Mouse (Mus musculus) testis, adult 2 months (tissue): Measurements from ENCODE around the gene Tpi1. TPM values are rescaled to one million over a fixed set of nuclear protein-coding genes. Genes with fewer than 3 reads are reported as not detected.

Experiments
- H3K27ac ChIP-seq: fragments of 200-500 bp; 2 replicates; pipeline ENCODE4 v1.5.1; 2012; ENCODE audit warnings: low read depth, low read length; ENCODE audit not compliant: control insufficient read depth, insufficient read depth
- H3K27me3 ChIP-seq: fragments of 200-500 bp; 2 replicates; pipeline ENCODE4 v1.6.1; 2012; ENCODE audit warnings: mild to moderate bottlenecking, low read length, moderate library complexity; ENCODE audit not compliant: control insufficient read depth, insufficient read depth
- H3K36me3 ChIP-seq: fragments of 200-500 bp; 2 replicates; pipeline ENCODE4 v1.6.1; 2012; ENCODE audit warnings: mild to moderate bottlenecking, low read length; ENCODE audit not compliant: control insufficient read depth, insufficient read depth
- H3K4me1 ChIP-seq: fragments of 200-500 bp; 2 replicates; pipeline ENCODE4 v1.6.1; 2012; ENCODE audit warnings: low read length; ENCODE audit not compliant: control insufficient read depth, insufficient read depth
- H3K4me3 ChIP-seq: fragments of 200-500 bp; 2 replicates; pipeline ENCODE4 v1.5.1; 2012; ENCODE audit warnings: low read depth, mild to moderate bottlenecking, low read length, moderate library complexity, mixed read lengths; ENCODE audit not compliant: control insufficient read depth
- CTCF ChIP-seq: fragments of 200-500 bp; IDR thresholded peaks from 2 replicates; pipeline ENCODE4 v1.5.1; 2012; ENCODE audit warnings: low read depth, mild to moderate bottlenecking, inconsistent platforms, low read length, moderate library complexity; ENCODE audit not compliant: control insufficient read depth, insufficient read depth, insufficient replicate concordance
- POLR2A ChIP-seq: fragments of 200-500 bp; IDR thresholded peaks from 2 replicates; pipeline ENCODE4 v1.6.1; 2012; ENCODE audit warnings: low read depth, mild to moderate bottlenecking, inconsistent platforms, low read length, moderate library complexity; ENCODE audit not compliant: control insufficient read depth
- polyA plus RNA-seq: library from polyadenylated mRNA; depleted of rRNA; stranded (reverse); fragments of >200 nt; gene quantifications from 2 replicates; pipeline ENCODE4 v1.2.3, GENCODE M21; 2012; rRNA removed

The Tpi1 gene
- polyA plus RNA-seq, 1 experiment = 473 TPM

GRCm38 (mm10) chr6:124768704-124769044, 45.4 kb downstream of the Tpi1 start:
- no peak for TF ChIP-seq POLR2A
- Histone ChIP-seq H3K27ac (no peak overlapping the region), H3K4me1 (peaks cover 20% of the 10 kb centered on the region), H3K27me3 (no peaks in the 10 kb centered on the region), H3K36me3 (no peaks in the 10 kb centered on the region; the same call in none of the 2 replicates), H3K4me3 (peak overlapping the region; percentile 10; the same call in 1 of the 2 replicates)

DNA sequence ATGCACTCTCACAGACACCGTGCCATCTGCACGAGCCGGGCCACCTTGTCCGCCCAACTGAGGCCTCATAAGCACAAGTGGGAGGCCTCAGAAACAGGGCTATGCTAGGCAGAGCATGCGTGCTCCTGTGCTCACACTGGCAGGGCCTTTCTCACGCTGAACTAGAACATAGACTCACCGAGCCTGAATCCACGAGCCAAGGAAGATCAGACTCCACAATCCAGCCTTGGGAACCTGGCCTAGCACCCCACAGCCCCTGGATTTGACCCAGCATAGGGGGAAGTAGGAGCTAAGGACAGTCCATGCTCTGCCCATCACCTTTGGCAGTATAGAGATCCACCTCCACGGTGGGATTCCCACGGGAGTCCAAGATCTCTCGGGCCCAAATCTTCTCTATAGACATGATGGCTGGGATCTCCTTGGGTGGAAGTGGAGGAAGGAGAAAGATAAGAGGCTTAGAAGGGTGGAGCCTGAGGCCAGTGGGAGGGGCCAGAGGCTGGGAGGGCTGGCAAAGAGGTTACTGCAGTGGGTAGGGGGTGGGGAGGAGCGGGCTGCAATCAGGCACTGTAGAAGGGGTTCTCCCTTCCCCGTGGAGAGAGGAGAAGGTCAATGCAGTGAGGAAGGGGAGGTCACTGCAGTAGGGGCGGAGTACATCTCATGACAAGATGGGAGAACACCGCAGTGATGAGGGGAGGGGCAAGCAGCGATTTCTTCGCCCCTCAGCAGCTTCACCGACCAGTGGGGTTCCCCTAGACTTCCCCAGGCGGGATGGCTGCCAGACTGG, 46.0 kb downstream of the Tpi1 start:
- no peaks in the 10 kb centered on the region; the same call in none of the 2 replicates for H3K36me3 ChIP-seq
- TF ChIP-seq POLR2A = no peak
- no peak for TF ChIP-seq CTCF
- H3K27ac ChIP-seq = no peak overlapping the region
- no peak overlapping the region for H3K4me3 ChIP-seq
- H3K27me3 ChIP-seq = no peaks in the 10 kb centered on the region
- H3K4me1 ChIP-seq = peaks cover 22% of the 10 kb centered on the region

DNA sequence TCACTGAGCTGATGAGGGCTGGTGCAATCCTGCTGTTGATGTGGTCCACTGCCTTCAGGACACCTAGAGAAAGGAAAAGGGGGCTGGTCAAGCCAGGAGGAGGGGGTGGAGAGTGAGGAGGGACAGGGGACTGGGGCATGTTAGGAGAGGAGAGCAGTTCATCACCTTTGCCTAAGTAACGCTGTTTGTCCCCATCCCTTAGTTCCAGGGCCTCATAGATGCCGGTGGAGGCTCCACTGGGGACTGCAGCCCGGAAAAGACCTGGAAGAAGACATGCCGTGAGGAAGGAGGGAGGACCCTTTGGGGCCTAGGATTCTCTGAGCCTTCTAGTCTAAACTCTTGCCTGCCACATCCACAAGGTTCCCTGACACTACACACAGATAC, 46.6 kb downstream of the Tpi1 start:
- no peaks in the 10 kb centered on the region for H3K27me3 ChIP-seq
- H3K4me3 ChIP-seq = no peak overlapping the region
- no peaks in the 10 kb centered on the region; the same call in none of the 2 replicates for H3K36me3 ChIP-seq
- TF ChIP-seq POLR2A (no peak), CTCF (no peak)
- H3K4me1 ChIP-seq = peaks cover 25% of the 10 kb centered on the region
- no peak overlapping the region for H3K27ac ChIP-seq

DNA sequence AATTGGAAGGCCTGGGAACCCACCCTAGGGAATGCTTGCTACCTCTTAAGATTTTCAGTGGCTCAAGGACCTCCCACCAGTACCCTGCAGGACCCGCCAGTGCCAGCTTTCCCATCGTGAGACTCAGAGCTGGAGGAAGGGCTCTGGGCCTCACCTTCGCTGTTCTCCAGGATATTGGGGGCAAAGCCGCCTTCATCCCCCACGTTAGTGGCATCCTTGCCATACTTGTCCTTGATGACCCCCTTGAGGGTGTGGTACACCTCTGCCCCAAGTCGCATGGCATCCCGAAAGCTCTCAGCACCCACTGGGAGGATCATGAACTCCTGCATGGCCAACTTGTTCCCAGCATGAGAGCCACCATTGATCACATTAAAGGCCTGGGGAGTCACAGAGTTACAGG, 48.1 kb downstream of the Tpi1 start:
- peaks cover 27% of the 10 kb centered on the region for H3K4me1 ChIP-seq
- H3K36me3 ChIP-seq = no peaks in the 10 kb centered on the region; the same call in 1 of the 2 replicates
- no peak overlapping the region for H3K27ac ChIP-seq
- H3K4me3 ChIP-seq = no peak overlapping the region
- H3K27me3 ChIP-seq = no peaks in the 10 kb centered on the region
- TF ChIP-seq POLR2A = no peak
- TF ChIP-seq CTCF = no peak

Other genes starting within 250 kb of the Tpi1 start
- gene C1rb, start 244.0 kb downstream of the Tpi1 start, polyA plus RNA-seq = 0.05 and 0.06 TPM in 2 replicates
- 0.19 and 0.32 TPM in 2 replicates for gene C1s2, start 178.2 kb downstream of the Tpi1 start, polyA plus RNA-seq
- 282 and 286 TPM in 2 replicates for gene Lpcat3, start 151.3 kb downstream of the Tpi1 start, polyA plus RNA-seq
- 39.9 and 44.1 TPM in 2 replicates for gene Emg1, start 102.1 kb downstream of the Tpi1 start, polyA plus RNA-seq
- 47.6 and 50.5 TPM in 2 replicates for gene Phb2, start 102.0 kb downstream of the Tpi1 start, polyA plus RNA-seq
- gene Ptpn6, start 75.6 kb downstream of the Tpi1 start, polyA plus RNA-seq = 1.4 and 1.9 TPM in 2 replicates
- gene Grcc10, start 72.9 kb downstream of the Tpi1 start, polyA plus RNA-seq = 207 and 220 TPM in 2 replicates
- 0.05 TPM in 1 of 2 replicates, not detected in the other for gene Gm45234, start 58.3 kb downstream of the Tpi1 start, polyA plus RNA-seq
- 69.3 and 76.1 TPM in 2 replicates for gene Atn1, start 57.8 kb downstream of the Tpi1 start, polyA plus RNA-seq
- gene Eno2, start 44.6 kb downstream of the Tpi1 start, polyA plus RNA-seq = 0.51 and 0.63 TPM in 2 replicates
- 105 and 106 TPM in 2 replicates for gene Lrrc23, start 34.6 kb downstream of the Tpi1 start, polyA plus RNA-seq
- 63.6 and 78.1 TPM in 2 replicates for gene Spsb2, start 5.6 kb downstream of the Tpi1 start, polyA plus RNA-seq
- 37.4 and 41.2 TPM in 2 replicates for gene Usp5, start 15.2 kb upstream of the Tpi1 start, polyA plus RNA-seq
- 218 and 250 TPM in 2 replicates for gene Cdca3, start 15.3 kb upstream of the Tpi1 start, polyA plus RNA-seq
- 0.07 TPM in 1 of 2 replicates, not detected in the other for gene Gnb3, start 26.0 kb upstream of the Tpi1 start, polyA plus RNA-seq
- 1.5 and 2.8 TPM in 2 replicates for gene P3h3, start 43.5 kb upstream of the Tpi1 start, polyA plus RNA-seq
- gene Gpr162, start 49.7 kb upstream of the Tpi1 start, polyA plus RNA-seq = 9.0 and 9.6 TPM in 2 replicates
- 0.53 and 0.67 TPM in 2 replicates for gene Cd4, start 73.9 kb upstream of the Tpi1 start, polyA plus RNA-seq
- 0.11 and 0.12 TPM in 2 replicates for gene Lag3, start 97.4 kb upstream of the Tpi1 start, polyA plus RNA-seq
- 142 and 168 TPM in 2 replicates for gene Ptms, start 105.8 kb upstream of the Tpi1 start, polyA plus RNA-seq
- gene Mlf2, start 117.1 kb upstream of the Tpi1 start, polyA plus RNA-seq = 75.4 and 76.5 TPM in 2 replicates
- 387 and 413 TPM in 2 replicates for gene Cops7a, start 151.2 kb upstream of the Tpi1 start, polyA plus RNA-seq
- gene Pianp, start 182.4 kb upstream of the Tpi1 start, polyA plus RNA-seq = 0.23 and 0.38 TPM in 2 replicates
- gene Zfp384, start 194.8 kb upstream of the Tpi1 start, polyA plus RNA-seq = 50.2 and 53.1 TPM in 2 replicates
- 11.3 and 11.8 TPM in 2 replicates for gene Ing4, start 225.5 kb upstream of the Tpi1 start, polyA plus RNA-seq
- gene Acrbp, start 235.4 kb upstream of the Tpi1 start, polyA plus RNA-seq = 1,698 and 1,947 TPM in 2 replicates